Mouse (Mus musculus) heart, embryonic 11.5 days (tissue): ENCODE data around the gene Arfgap1. TPM values are rescaled to one million over a fixed set of nuclear protein-coding genes. Genes with fewer than 3 reads are reported as not detected.

Experiments
- ATAC-seq: fragments of 200-750 bp; cut with Nextera tagmentation; replicated peaks from 2 replicates; pipeline ENCODE4 v1.8.0; 2017; ENCODE audit warnings: moderate library complexity; ENCODE audit not compliant: insufficient number of reproducible peaks, low FRiP score, low TSS enrichment
- H3K27ac ChIP-seq: fragments of 300-500 bp; sonication (generic); 2 replicates; pipeline ENCODE4 v1.5.1; 2014; ENCODE audit warnings: mild to moderate bottlenecking, low read depth, low read length
- H3K27me3 ChIP-seq: fragments of 300-500 bp; sonication (generic); 2 replicates; pipeline ENCODE4 v1.6.1; 2014; ENCODE audit warnings: mild to moderate bottlenecking, low read length, mixed read lengths; ENCODE audit not compliant: control insufficient read depth, insufficient read depth
- H3K36me3 ChIP-seq: fragments of 300-500 bp; sonication (generic); 2 replicates; pipeline ENCODE4 v1.6.1; 2014; ENCODE audit warnings: mild to moderate bottlenecking, low read length, moderate library complexity, mixed read lengths; ENCODE audit not compliant: control insufficient read depth, insufficient read depth
- H3K4me1 ChIP-seq: fragments of 300-500 bp; sonication (generic); 2 replicates; pipeline ENCODE4 v1.6.1; 2014; ENCODE audit warnings: low read length; ENCODE audit not compliant: control insufficient read depth, insufficient read depth
- H3K4me2 ChIP-seq: fragments of 300-500 bp; sonication (generic); 2 replicates; pipeline ENCODE4 v1.6.1; 2014; ENCODE audit warnings: mild to moderate bottlenecking, moderate library complexity
- H3K4me3 ChIP-seq: fragments of 300-500 bp; sonication (generic); 2 replicates; pipeline ENCODE4 v1.5.1; 2014; ENCODE audit warnings: low read depth, low read length
- H3K9ac ChIP-seq: fragments of 300-500 bp; sonication (generic); 2 replicates; pipeline ENCODE4 v1.6.1; 2014; ENCODE audit warnings: mild to moderate bottlenecking, low read depth, low read length, moderate library complexity
- H3K9me3 ChIP-seq: fragments of 300-500 bp; sonication (generic); replicated peaks from 2 replicates; pipeline ENCODE4 v1.6.1; 2016; ENCODE audit warnings: low read length; ENCODE audit not compliant: control insufficient read depth
- WGBS: fragments of 180-500 bp; shearing (Covaris S2); extraction: QIAGEN DNeasy Blood & Tissue Kit; methylation state at CpG from one replicate; pipeline ENCODE4 v1.1.7; 2014; ENCODE audit not compliant: insufficient replicate concordance; 5-methylcytosine and 5-hydroxymethylcytosine counted together
- polyA plus RNA-seq: library from polyadenylated mRNA; unstranded; fragments of >200 nt; fragmentation: Nextera tagmentation; extraction: Ambion mirVana; gene quantifications from 2 replicates; pipeline ENCODE4 v1.2.1, GENCODE M21; 2014

Arfgap1 gene
- polyA plus RNA-seq, 1 experiment from 2014 or later, result 68.9 TPM

DNA sequence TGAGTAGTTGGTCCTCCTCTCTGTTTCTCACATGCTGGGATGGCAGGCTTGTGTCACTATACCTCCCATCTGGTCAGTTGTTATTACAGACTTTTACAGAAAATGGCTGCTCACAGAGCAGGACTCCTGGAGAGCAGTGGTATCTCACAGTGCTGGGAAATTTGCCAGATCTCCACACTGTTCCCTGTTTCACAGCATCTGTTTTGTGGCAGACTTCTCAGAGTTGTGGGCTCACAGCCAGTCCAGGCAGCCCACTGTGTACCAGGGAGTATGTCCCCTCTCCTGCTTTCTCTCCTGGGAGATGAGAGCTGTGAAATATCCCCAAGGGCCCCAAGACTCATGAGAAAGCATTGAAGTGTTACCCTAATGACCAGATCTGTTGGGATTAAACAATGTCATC, 25.2 kb upstream of the Arfgap1 start:
- Histone ChIP-seq H3K27ac (no peak overlapping the region), H3K4me2 (no peak overlapping the region), H3K9me3 (no peaks in the 10 kb centered on the region), H3K9ac (no peak overlapping the region), H3K36me3 (no peaks in the 10 kb centered on the region), H3K4me1 (no peaks in the 10 kb centered on the region), H3K4me3 (no peak overlapping the region), H3K27me3 (no peaks in the 10 kb centered on the region)
- no peak for ATAC-seq

DNA sequence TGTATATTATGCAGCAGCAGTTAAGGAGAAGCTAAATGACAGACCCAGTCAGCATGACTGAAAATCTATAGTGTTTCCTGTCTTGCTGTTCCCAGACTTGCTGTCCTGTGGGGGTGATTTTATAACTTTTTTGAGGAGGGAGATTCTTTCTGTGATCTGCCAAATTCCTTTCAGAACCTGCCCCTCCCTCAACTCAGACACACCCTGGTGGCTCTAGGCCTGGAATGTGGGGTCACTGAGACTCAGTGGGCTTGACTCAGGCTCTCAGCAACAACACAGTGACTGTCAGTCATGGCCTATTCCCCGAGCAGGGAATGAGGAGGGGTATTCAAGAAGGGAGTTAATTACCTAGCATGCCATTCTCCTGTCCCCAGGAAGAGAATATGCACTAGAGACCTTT, 17.1 kb upstream of the Arfgap1 start:
- Histone ChIP-seq H3K4me2 (no peak overlapping the region), H3K27me3 (peaks cover 15% of the 10 kb centered on the region), H3K4me3 (no peak overlapping the region), H3K4me1 (peaks cover 9% of the 10 kb centered on the region; the same call in 1 of the 2 replicates), H3K9me3 (no peaks in the 10 kb centered on the region), H3K36me3 (no peaks in the 10 kb centered on the region), H3K9ac (no peak overlapping the region), H3K27ac (no peak overlapping the region)
- 24% methylated on average over 1 of the region's 1 CpGs for WGBS
- ATAC-seq, result no peak

DNA sequence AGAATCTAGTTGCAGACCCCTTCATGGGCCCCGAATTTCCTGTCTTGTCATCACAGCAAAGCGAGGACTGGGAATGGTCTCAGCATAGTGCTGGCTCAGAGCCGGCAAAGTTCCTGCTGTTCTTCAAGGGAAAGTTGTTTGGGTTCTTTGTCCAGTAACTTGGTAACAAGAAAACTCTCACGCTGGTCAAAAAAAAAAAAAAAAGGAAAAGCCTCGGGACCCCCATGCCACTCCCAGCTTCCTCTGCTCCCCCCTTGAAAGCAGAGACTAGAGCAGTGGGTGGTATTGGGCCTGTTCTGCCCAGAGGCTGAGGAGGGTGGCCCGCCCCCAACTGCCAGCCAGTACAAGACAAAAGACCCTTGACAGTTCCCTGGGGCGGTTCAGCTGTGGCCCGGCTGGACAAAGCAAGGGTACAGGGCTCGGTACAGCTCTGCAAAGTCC, 14.3 kb upstream of the Arfgap1 start:
- H3K27me3 ChIP-seq, result peaks cover 24% of the 10 kb centered on the region
- H3K27ac ChIP-seq, result peak overlapping the region; percentile 18; the same call in 1 of the 2 replicates
- no peaks in the 10 kb centered on the region for H3K9me3 ChIP-seq
- H3K4me1 ChIP-seq, result peaks cover 9% of the 10 kb centered on the region; the same call in 1 of the 2 replicates
- peak overlapping the region; percentile 68 for H3K9ac ChIP-seq
- 20% methylated on average over 9 of the region's 9 CpGs for WGBS
- H3K4me3 ChIP-seq, result peak overlapping the region; percentile 63
- no peak for ATAC-seq
- H3K36me3 ChIP-seq, result no peaks in the 10 kb centered on the region
- H3K4me2 ChIP-seq, result peak overlapping the region; percentile 93

DNA sequence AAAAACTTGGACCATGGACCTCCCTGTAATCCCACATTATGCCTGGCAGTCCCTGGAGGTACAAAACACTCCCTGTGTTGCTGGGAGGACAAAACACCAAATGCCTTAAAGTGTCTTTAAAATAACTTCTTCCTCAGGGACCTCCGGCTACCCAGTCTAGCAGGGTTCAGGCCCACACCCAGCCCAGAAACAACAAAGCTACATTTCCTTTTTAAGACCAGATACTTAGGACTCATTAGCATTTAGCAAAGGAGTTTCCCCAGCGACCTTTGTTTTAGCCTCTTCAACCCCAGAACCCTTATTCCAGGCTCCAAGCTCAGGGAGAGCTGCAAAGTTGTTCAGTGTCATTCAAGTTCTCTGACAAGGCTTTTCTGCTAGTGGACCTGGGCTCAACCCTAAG, 13.4 kb upstream of the Arfgap1 start:
- Histone ChIP-seq H3K4me3 (peak overlapping the region; percentile 63), H3K4me2 (peak overlapping the region; percentile 93), H3K36me3 (no peaks in the 10 kb centered on the region), H3K9ac (peak overlapping the region; percentile 68), H3K27me3 (peaks cover 24% of the 10 kb centered on the region), H3K4me1 (peaks cover 9% of the 10 kb centered on the region; the same call in 1 of the 2 replicates), H3K9me3 (no peaks in the 10 kb centered on the region), H3K27ac (peak overlapping the region; percentile 18; the same call in 1 of the 2 replicates)
- WGBS, result 30% methylated on average over 2 of the region's 2 CpGs
- no peak for ATAC-seq

DNA sequence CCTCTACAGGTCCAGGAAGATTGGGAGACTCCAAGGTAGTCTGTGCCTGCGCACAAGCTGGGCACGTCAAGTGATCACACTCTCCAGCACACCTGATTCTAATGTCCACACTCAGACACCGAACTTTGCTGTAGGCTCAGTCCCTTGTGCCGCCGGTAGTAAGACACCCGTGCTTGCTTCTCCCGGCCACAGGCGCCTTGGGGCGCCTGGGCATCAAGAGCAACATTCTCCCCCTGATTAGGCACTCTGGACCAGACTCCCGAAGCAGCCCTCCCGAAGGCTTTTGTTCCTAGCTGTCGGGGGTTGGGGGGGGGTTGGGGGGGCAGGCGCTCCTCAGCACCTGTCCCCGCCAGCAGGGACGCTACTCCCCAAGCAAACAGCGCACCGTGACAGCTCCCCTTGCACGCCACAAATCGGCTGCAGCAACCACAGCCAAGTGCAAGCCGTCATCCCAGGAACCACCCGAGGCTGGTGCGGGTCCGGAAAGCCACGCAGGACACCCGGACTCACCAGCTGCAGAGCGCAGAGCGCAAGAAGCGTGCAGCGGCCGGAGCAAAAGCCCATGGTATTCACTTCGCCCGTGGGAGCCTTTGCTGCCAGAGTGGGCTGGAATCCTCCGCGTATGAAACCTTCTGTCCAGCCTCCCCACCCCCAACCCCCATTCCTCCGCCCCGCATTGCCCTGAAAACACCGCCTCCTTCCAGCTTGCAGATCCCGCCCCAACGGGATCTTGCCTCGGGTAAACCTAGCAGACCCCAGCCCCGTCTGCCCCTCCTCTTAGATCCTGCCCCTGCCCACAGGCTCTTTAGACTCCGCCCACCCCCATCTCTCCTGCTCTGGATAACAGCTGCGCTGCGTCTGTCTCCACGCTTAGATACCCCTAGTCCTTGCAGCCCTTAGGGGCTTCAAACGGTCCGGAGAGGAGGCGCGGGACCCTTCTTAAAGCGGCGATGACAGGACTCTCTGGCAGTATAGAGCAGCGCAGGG, 12.7 kb upstream of the Arfgap1 start, which contains the start of gene Nkain4:
Gene Nkain4 (minus strand): TSS at position 639 of the 987 bp plus-strand sequence.
- H3K27me3 ChIP-seq, result peaks cover 24% of the 10 kb centered on the region
- H3K9me3 ChIP-seq, result no peaks in the 10 kb centered on the region
- peak; percentile 79 for ATAC-seq
- peak within 1 kb of the TSS; percentile 93 for H3K4me2 ChIP-seq
- peaks cover 9% of the 10 kb centered on the region; the same call in 1 of the 2 replicates for H3K4me1 ChIP-seq
- no peaks in the 10 kb centered on the region for H3K36me3 ChIP-seq
- 1% methylated on average over 52 of the region's 52 CpGs for WGBS
- peak within 1 kb of the TSS; percentile 68 for H3K9ac ChIP-seq
- H3K4me3 ChIP-seq, result peak within 1 kb of the TSS; percentile 63
- peak within 1 kb of the TSS; percentile 41; the same call in 1 of the 2 replicates for H3K27ac ChIP-seq

DNA sequence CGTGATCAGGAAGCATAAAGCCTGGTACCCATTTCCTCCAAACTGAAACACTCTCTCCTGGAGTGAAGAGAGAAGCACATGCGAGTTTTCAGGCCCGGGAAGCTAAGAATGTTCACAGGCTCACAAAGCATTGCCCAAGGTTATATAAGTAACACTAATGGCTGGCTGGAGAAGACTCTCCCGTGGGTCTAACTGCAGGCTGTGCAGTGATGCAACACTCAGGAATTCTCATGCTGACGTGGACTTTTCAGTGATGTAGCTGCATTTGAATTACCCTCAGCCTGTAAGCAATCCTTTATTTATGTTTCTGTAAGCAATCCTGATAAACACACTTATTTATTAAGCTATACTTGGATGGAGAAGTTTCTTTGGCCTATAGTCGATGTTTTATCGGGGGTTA, 7.4 kb upstream of the Arfgap1 start:
- Histone ChIP-seq H3K4me1 (peaks cover 12% of the 10 kb centered on the region), H3K27me3 (peaks cover 12% of the 10 kb centered on the region), H3K4me3 (no peak overlapping the region), H3K36me3 (no peaks in the 10 kb centered on the region), H3K9ac (no peak overlapping the region), H3K9me3 (no peaks in the 10 kb centered on the region), H3K4me2 (no peak overlapping the region), H3K27ac (no peak overlapping the region)
- no peak for ATAC-seq
- WGBS, result 71% methylated on average over 7 of the region's 7 CpGs

DNA sequence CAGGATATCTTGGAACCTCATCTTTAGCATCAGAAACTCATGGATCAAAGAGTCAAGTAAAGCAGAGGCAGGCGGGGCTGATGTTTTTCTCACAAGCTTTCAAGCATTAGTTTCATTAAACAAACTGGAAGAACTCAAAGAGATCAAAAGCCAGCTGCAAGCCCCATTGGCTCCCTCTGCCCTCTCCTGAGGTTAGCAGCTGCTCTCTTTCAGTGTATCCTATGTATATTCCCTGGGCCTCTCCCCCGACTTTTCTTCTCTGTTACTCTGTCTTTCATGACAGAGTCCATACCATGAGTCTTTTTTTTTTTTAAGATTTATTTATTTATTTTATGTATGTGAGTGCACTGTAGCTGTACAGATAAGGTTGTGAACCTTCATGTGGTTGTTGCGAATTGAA, 6.8 kb upstream of the Arfgap1 start:
- ATAC-seq, result no peak
- Histone ChIP-seq H3K27ac (no peak overlapping the region), H3K27me3 (peaks cover 6% of the 10 kb centered on the region), H3K4me2 (no peak overlapping the region), H3K4me1 (peaks cover 12% of the 10 kb centered on the region), H3K9me3 (no peaks in the 10 kb centered on the region), H3K36me3 (no peaks in the 10 kb centered on the region), H3K4me3 (no peak overlapping the region), H3K9ac (no peak overlapping the region)
- 65% methylated on average over 3 of the region's 3 CpGs for WGBS

DNA sequence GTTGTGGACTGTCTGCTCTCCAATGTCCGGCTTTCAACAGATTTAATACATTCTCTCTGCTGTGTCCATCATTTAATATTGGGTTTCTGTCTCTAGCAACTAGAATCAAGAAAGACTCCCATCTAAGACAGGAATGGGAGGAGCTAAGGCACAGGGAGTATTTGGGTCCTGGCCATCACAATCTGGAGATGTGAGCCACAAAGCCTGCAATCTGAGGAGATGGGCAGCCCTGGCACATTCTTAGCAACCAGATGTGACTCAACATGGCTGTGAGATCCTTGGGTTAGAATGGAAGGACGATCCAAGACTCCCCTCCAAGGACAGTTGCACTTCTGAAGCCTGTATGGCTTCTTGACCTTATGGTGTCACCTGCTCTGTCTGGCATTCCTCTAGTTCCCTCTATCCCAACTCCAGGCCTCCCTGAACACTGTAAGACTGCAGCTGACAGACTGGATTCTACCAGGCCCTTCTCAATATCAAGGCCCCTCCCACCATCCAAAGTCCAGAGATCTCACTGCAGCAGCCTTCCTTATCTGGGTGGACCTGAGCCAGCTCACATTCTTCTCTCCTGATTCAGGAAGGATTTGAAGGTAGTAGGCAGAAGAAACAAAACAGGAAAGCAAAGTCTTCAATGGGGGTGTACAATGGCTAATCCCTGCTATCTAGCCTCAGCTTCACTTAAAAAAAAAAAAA, 4.3 kb upstream of the Arfgap1 start:
- H3K36me3 ChIP-seq, result no peaks in the 10 kb centered on the region
- H3K27ac ChIP-seq, result no peak overlapping the region
- H3K27me3 ChIP-seq, result no peaks in the 10 kb centered on the region
- H3K4me1 ChIP-seq, result peaks cover 17% of the 10 kb centered on the region
- H3K9me3 ChIP-seq, result no peaks in the 10 kb centered on the region
- H3K4me2 ChIP-seq, result no peak overlapping the region
- WGBS, result 50% methylated on average over 2 of the region's 2 CpGs
- no peak overlapping the region for H3K4me3 ChIP-seq
- peak; percentile 53 for ATAC-seq
- no peak overlapping the region for H3K9ac ChIP-seq
